Mouse (Mus musculus) embryo, embryonic 11 days (tissue): Measurements from ENCODE around the gene Olfr1026.

Source experiments
- DNase-seq: peaks from one replicate; pipeline ENCODE4 v3.0.0-alpha.2; 2015

The Olfr1026 gene

DNA sequence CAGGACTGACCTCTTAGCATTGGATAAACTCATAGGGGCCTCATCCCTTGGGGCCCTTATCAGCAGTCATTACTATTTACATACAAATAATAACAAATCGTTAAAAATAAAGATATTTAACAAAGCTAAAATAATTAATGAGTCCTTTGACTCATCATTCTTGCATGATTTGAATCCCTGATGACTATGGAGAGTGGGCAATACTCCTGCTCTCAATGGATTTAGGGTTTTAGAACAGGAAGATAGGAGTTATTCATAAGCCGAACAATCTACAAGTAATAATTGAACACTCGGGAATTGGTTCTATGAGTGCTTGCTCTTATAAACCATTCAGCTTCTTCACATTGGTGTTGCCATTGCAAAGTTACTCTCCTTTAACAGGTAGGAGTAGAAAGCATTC, at the start of gene Olfr1026:
TSS of gene Olfr1026 (plus strand) at position 301 of the 400 bp plus-strand sequence.
- DNase-seq: no peak

DNA sequence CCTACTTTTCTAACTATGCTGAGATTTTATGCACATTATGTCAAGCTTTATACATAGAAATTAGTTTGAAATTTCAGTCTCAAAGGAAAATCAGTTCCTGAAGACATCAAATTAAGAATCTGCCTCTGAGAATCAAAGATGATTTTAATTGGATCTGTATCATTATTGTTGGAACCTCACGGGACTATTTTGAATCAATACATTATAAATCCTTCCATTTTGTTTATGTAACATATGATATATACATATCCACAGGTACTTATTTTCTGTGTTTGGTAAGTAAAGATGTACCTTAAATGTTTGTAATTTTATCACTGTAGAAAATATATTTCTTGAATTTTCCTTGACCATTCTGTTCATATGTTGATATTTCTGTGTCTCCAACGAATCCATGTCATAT, 36.0 kb upstream of the Olfr1026 start, which contains the start of gene Olfr1023:
TSS of gene Olfr1023 (plus strand) at position 301 of the 400 bp plus-strand sequence.
- no peak for DNase-seq

DNA sequence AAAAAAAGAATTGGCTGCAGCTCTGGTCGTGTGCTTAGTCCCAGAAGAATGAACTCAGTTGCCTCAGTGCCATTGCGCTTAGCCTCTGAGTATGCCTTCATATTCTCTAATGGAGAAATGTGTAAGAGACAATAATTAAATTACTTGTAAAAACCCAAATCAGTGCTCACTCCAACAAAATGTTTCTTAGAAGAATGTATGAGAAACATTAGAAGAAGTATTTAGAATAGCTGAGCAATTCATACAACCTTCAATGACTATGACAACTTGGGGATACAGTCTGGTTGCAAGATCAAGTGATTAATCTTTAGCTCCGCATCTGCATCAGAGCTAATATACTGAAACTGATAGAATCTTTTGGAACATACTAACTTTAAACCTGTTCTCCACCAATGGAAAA, 16.4 kb upstream of the Olfr1026 start, which contains the start of gene Olfr1024:
TSS of gene Olfr1024 (minus strand) at position 101 of the 400 bp plus-strand sequence.
- no peak for DNase-seq

DNA sequence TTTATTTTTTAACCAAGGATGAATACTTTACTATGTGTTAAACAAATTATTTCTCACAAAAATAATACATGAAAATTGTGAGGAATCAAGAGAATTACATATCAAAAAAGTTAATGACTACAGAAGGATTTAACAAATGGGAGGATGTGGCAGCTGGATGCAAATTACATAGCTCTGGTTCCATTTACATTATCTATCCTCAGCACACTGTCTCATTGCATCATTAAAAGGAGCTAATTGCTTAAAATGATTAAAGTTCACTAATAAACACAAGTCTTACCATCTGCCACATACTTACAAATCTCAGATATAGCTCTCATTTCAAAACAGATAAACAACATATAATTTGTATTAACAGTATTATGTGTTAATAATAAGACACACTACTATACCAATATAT, 8.2 kb upstream of the Olfr1026 start:
- DNase-seq: no peak

DNA sequence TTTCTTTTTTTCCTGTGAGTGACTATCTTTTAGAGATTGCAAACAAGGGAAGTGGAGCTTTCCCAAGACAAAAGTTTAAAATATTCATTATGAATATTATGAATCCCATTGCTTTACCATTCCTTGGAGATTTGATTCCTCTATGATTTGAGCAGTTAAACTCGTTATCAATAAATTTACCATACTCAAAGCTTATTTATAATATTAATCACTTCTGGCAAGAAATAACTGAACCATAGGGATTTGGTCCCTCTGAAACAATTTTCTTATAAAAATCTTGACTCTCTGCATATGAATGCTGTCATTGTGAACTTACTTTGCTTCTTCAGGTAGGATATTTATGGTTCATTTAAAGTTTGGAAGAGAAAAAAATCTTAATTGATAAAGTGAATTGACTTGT, 6.5 kb upstream of the Olfr1026 start, which contains the start of gene Olfr1025-ps1:
TSS of gene Olfr1025-ps1 (plus strand) at position 301 of the 400 bp plus-strand sequence.
- no peak for DNase-seq

DNA sequence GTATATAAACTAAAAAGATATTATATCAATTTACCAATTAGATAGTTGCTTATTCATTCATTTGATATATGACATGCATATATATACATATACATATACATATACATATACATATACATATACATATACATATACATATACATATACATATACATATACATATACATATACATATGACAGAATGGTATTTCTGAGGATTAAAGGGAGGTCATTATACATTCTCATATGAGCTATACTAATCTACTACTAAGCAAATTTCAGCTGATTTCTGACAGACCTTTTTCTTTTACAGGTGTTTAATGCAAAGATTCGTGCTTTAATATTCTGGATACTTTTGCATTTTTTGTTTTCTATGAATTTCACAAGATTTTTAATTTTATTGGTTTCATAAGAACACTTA, 28.8 kb downstream of the Olfr1026 start, which contains the start of gene Olfr1028:
TSS of gene Olfr1028 (plus strand) at position 301 of the 400 bp plus-strand sequence.
- DNase-seq: no peak

DNA sequence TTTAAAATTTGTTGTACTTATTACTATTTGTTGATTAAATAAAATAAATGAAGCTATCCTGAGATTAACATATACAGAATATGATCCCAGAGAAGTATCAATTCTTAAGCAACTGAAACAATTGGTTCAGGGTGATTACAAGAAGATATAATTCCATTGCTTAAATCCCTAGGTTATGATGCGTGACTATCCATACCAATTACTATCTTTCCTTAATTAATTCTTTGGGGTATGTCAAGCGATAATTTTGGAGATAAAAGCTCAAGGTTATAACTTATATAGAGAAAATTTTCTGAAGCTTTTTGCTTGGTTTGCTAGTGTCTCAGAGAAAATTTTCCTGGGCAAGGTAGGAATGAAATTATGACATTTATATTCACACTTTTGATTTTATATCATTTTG, 52.2 kb downstream of the Olfr1026 start, which contains the start of gene Olfr1029:
TSS of gene Olfr1029 (plus strand) at position 301 of the 400 bp plus-strand sequence.
- no peak for DNase-seq
